Mouse (Mus musculus): ENCODE measurements around the gene Dab1. TPM values are rescaled to one million over a fixed set of nuclear protein-coding genes. Genes with fewer than 3 reads are reported as not detected.

Dab1 gene
- total and polyA plus RNA-seq, 2 experiments, result 0.02 to 0.09 TPM

- TF ChIP-seq POLR2A (IDR thresholded peaks at IDR 0.05; ENCODE audit: extremely low read depth, insufficient read depth, low read length), result no peak
- TF ChIP-seq CTCF (IDR thresholded peaks at IDR 0.05; ENCODE audit: low read depth, low read length), result no peak
- Histone ChIP-seq H3K36me3 (ENCODE audit: control insufficient read depth, insufficient read depth, low read length) (no peaks in the 10 kb centered on the region), H3K27ac (replicated peaks; ENCODE audit: insufficient read depth, low read depth, low read length) (no peak overlapping the region), H3K79me2 (ENCODE audit: control insufficient read depth, insufficient read depth, low read length) (no peaks in the 10 kb centered on the region), H3K4me3 (ENCODE audit: insufficient read depth, low read depth, low read length) (no peak overlapping the region), H3K9ac (ENCODE audit: low read depth, low read length) (no peak overlapping the region), H3K27me3 (ENCODE audit: control insufficient read depth, insufficient read depth, low read length) (no peaks in the 10 kb centered on the region), H3K4me1 (ENCODE audit: control insufficient read depth, insufficient read depth, low read length) (no peaks in the 10 kb centered on the region)
- 80% methylated on average over 4 of the region's 4 CpGs for WGBS
- no peak for DNase-seq (ENCODE audit: extremely low read depth, low read depth, low spot score)
Measured at GRCm38 (mm10) chr4:104120108-104120507, 500.9 kb downstream of the Dab1 start.

- no peaks in the 10 kb centered on the region for H3K27me3 ChIP-seq (ENCODE audit: control insufficient read depth, insufficient read depth, low read length)
- H3K4me3 ChIP-seq (ENCODE audit: insufficient read depth, low read depth, low read length), result no peak overlapping the region
- no peak overlapping the region for H3K27ac ChIP-seq (replicated peaks; ENCODE audit: insufficient read depth, low read depth, low read length)
- H3K79me2 ChIP-seq (ENCODE audit: control insufficient read depth, insufficient read depth, low read length), result no peaks in the 10 kb centered on the region
- H3K36me3 ChIP-seq (ENCODE audit: control insufficient read depth, insufficient read depth, low read length), result no peaks in the 10 kb centered on the region
- TF ChIP-seq CTCF (IDR thresholded peaks at IDR 0.05; ENCODE audit: low read depth, low read length) (no peak), POLR2A (IDR thresholded peaks at IDR 0.05; ENCODE audit: extremely low read depth, insufficient read depth, low read length) (no peak)
- no peak overlapping the region for H3K9ac ChIP-seq (ENCODE audit: low read depth, low read length)
- 75% methylated on average over 5 of the region's 5 CpGs for WGBS
- no peaks in the 10 kb centered on the region for H3K4me1 ChIP-seq (ENCODE audit: control insufficient read depth, insufficient read depth, low read length)
- no peak for DNase-seq (ENCODE audit: extremely low read depth, low read depth, low spot score)
Measured at GRCm38 (mm10) chr4:104121959-104122358, 502.8 kb downstream of the Dab1 start.

GRCm38 (mm10) chr4:104122364-104122763, 503.2 kb downstream of the Dab1 start:
- no peak for DNase-seq (ENCODE audit: extremely low read depth, low read depth, low spot score)
- WGBS, result 80% methylated on average over 1 of the region's 1 CpGs
- no peak overlapping the region for H3K27ac ChIP-seq (replicated peaks; ENCODE audit: insufficient read depth, low read depth, low read length)
- no peak overlapping the region for H3K9ac ChIP-seq (ENCODE audit: low read depth, low read length)
- no peaks in the 10 kb centered on the region for H3K4me1 ChIP-seq (ENCODE audit: control insufficient read depth, insufficient read depth, low read length)
- H3K4me3 ChIP-seq (ENCODE audit: insufficient read depth, low read depth, low read length), result no peak overlapping the region
- H3K27me3 ChIP-seq (ENCODE audit: control insufficient read depth, insufficient read depth, low read length), result no peaks in the 10 kb centered on the region
- no peaks in the 10 kb centered on the region for H3K79me2 ChIP-seq (ENCODE audit: control insufficient read depth, insufficient read depth, low read length)
- no peak for TF ChIP-seq POLR2A (IDR thresholded peaks at IDR 0.05; ENCODE audit: extremely low read depth, insufficient read depth, low read length)
- no peak for TF ChIP-seq CTCF (IDR thresholded peaks at IDR 0.05; ENCODE audit: low read depth, low read length)
- no peaks in the 10 kb centered on the region for H3K36me3 ChIP-seq (ENCODE audit: control insufficient read depth, insufficient read depth, low read length)

- Histone ChIP-seq H3K27ac (replicated peaks; ENCODE audit: insufficient read depth, low read depth, low read length) (no peak overlapping the region), H3K4me3 (ENCODE audit: insufficient read depth, low read depth, low read length) (no peak overlapping the region)
- TF ChIP-seq POLR2A (IDR thresholded peaks at IDR 0.05; ENCODE audit: extremely low read depth, insufficient read depth, low read length) (no peak), CTCF (IDR thresholded peaks at IDR 0.05; ENCODE audit: low read depth, low read length) (no peak)
Measured at GRCm38 (mm10) chr4:104153637-104154036, 534.5 kb downstream of the Dab1 start.

GRCm38 (mm10) chr4:104178067-104178466, 558.9 kb downstream of the Dab1 start:
- Histone ChIP-seq H3K9ac (ENCODE audit: low read depth, low read length) (no peak overlapping the region), H3K4me1 (ENCODE audit: control insufficient read depth, insufficient read depth, low read length) (no peaks in the 10 kb centered on the region), H3K27ac (replicated peaks; ENCODE audit: insufficient read depth, low read depth, low read length) (no peak overlapping the region), H3K79me2 (ENCODE audit: control insufficient read depth, insufficient read depth, low read length) (no peaks in the 10 kb centered on the region), H3K36me3 (ENCODE audit: control insufficient read depth, insufficient read depth, low read length) (no peaks in the 10 kb centered on the region), H3K27me3 (ENCODE audit: control insufficient read depth, insufficient read depth, low read length) (no peaks in the 10 kb centered on the region), H3K4me3 (ENCODE audit: insufficient read depth, low read depth, low read length) (no peak overlapping the region)
- DNase-seq (ENCODE audit: extremely low read depth, low read depth, low spot score), result no peak
- WGBS, result 92% methylated on average over 3 of the region's 3 CpGs
- TF ChIP-seq CTCF (IDR thresholded peaks at IDR 0.05; ENCODE audit: low read depth, low read length), result no peak

More at GRCm38 (mm10) chr4:104153637-104154036, 534.5 kb downstream of the Dab1 start:
- no peaks in the 10 kb centered on the region for H3K79me2 ChIP-seq (ENCODE audit: control insufficient read depth, insufficient read depth, low read length)
- peaks cover 2% of the 10 kb centered on the region; the same call in 1 of the 2 replicates for H3K27me3 ChIP-seq (ENCODE audit: control insufficient read depth, insufficient read depth, low read length)
- no peak overlapping the region for H3K9ac ChIP-seq (ENCODE audit: low read depth, low read length)
- no peaks in the 10 kb centered on the region for H3K36me3 ChIP-seq (ENCODE audit: control insufficient read depth, insufficient read depth, low read length)
- no peak for DNase-seq (ENCODE audit: extremely low read depth, low read depth, low spot score)
- H3K4me1 ChIP-seq (ENCODE audit: control insufficient read depth, insufficient read depth, low read length), result no peaks in the 10 kb centered on the region

- Histone ChIP-seq H3K27me3 (ENCODE audit: control insufficient read depth, insufficient read depth, low read length) (no peaks in the 10 kb centered on the region), H3K4me1 (ENCODE audit: control insufficient read depth, insufficient read depth, low read length) (no peaks in the 10 kb centered on the region), H3K4me3 (ENCODE audit: insufficient read depth, low read depth, low read length) (no peak overlapping the region), H3K27ac (replicated peaks; ENCODE audit: insufficient read depth, low read depth, low read length) (no peak overlapping the region), H3K79me2 (ENCODE audit: control insufficient read depth, insufficient read depth, low read length) (no peaks in the 10 kb centered on the region), H3K9ac (ENCODE audit: low read depth, low read length) (no peak overlapping the region), H3K36me3 (ENCODE audit: control insufficient read depth, insufficient read depth, low read length) (no peaks in the 10 kb centered on the region)
- WGBS, result 91% methylated on average over 4 of the region's 4 CpGs
- DNase-seq (ENCODE audit: extremely low read depth, low read depth, low spot score), result no peak
- TF ChIP-seq CTCF (IDR thresholded peaks at IDR 0.05; ENCODE audit: low read depth, low read length) (no peak), POLR2A (IDR thresholded peaks at IDR 0.05; ENCODE audit: extremely low read depth, insufficient read depth, low read length) (no peak)
Measured at GRCm38 (mm10) chr4:104186311-104186710, 567.2 kb downstream of the Dab1 start.
